26 mouse cellular contexts compared by ENCODE assay signal in genomic region chr6:32936365-32936764, GRCm38 (mm10).
A peak's percentile ranks its signal among the peaks of the same experiment; 100 is the strongest.
DNase-seq lines count a peak whose midpoint lies in the region; ATAC-seq lines count a peak whose summit lies in the region.
"Had no signal": no experiment of that assay in that cellular context is flagged by ENCODE, and none has a peak within 500 bp of the region (broad histone marks: within the 10 kb centered on the region; RNA-seq: fewer than 3 reads in every experiment).

No protein-coding gene starts in this region.

- peak; percentile 68 for ATAC-seq in forebrain, embryonic 14.5 days
- ATAC-seq in forebrain, embryonic 15.5 days (replicated peaks): no peak
- ATAC-seq in lung, embryonic 16.5 days (ENCODE audit: low read depth): no peak

- peak; percentile 72 for DNase-seq in forebrain, embryonic 14.5 days (ENCODE audit: low spot score)
- no peak for DNase-seq in lung, postnatal 4 days
- DNase-seq in brain, adult 2 months (ENCODE audit: low read depth, low spot score): peak; percentile 13
- DNase-seq in retina, postnatal 1 day: peak; percentile 39
- DNase-seq in spleen, adult 18-20 months: no peak
- DNase-seq: adrenal gland, postnatal 25 days; cerebellum, adult 8-10 months; cerebellum, postnatal 25 days; heart, adult 2 months; kidney, adult 18-20 months; kidney, postnatal 36 days; liver, embryonic 13.5 days; lung, adult 18-20 months; lung, postnatal 14 days; right cerebral cortex, postnatal 4 days; thymus, adult 2 months; thymus, postnatal 4 days had no signal

- H3K4me2 ChIP-seq in forebrain, embryonic 14.5 days (ENCODE audit: low read length): no peak overlapping the region
- H3K4me2 ChIP-seq in forebrain, embryonic 15.5 days (replicated peaks): no peak overlapping the region
- no peak overlapping the region for H3K4me2 ChIP-seq in lung, embryonic 16.5 days (ENCODE audit: low read depth, low read length)
- H3K4me2 ChIP-seq: embryonic facial prominence, embryonic 15.5 days; heart, embryonic 12.5 days; hindbrain, embryonic 15.5 days; limb, embryonic 13.5 days; liver, embryonic 13.5 days; midbrain, embryonic 12.5 days had no signal

- H3K27ac ChIP-seq in forebrain, embryonic 14.5 days (ENCODE audit: low read depth, low read length): no peak overlapping the region
- no peak overlapping the region for H3K27ac ChIP-seq in forebrain, embryonic 15.5 days (replicated peaks)
- H3K27ac ChIP-seq in lung, embryonic 16.5 days (ENCODE audit: low read length): 0 out of 2 replicates have a peak overlapping the region, but pooled peaks have one; percentile 24
- H3K27ac ChIP-seq: embryonic facial prominence, embryonic 10.5 days; embryonic facial prominence, embryonic 15.5 days; heart, adult 2 months; hindbrain, embryonic 15.5 days; limb, embryonic 13.5 days; liver, embryonic 13.5 days; midbrain, embryonic 12.5 days had no signal

- H3K4me3 ChIP-seq in forebrain, embryonic 14.5 days (ENCODE audit: low read depth, low read length): no peak overlapping the region
- H3K4me3 ChIP-seq in forebrain, embryonic 15.5 days: no peak overlapping the region
- H3K4me3 ChIP-seq in lung, embryonic 16.5 days (ENCODE audit: low read length): no peak overlapping the region
- H3K4me3 ChIP-seq: embryonic facial prominence, embryonic 10.5 days; embryonic facial prominence, embryonic 15.5 days; heart, adult 2 months; heart, embryonic 12.5 days; hindbrain, embryonic 15.5 days; limb, embryonic 13.5 days; liver, embryonic 13.5 days; midbrain, embryonic 12.5 days had no signal

- no peaks in the 10 kb centered on the region for H3K9me3 ChIP-seq in forebrain, embryonic 14.5 days (replicated peaks; ENCODE audit: control insufficient read depth, low read length)
- H3K9me3 ChIP-seq in forebrain, embryonic 15.5 days: no peaks in the 10 kb centered on the region
- no peaks in the 10 kb centered on the region for H3K9me3 ChIP-seq in lung, embryonic 16.5 days (ENCODE audit: control insufficient read depth, low read length)
- H3K9me3 ChIP-seq: embryonic facial prominence, embryonic 10.5 days; embryonic facial prominence, embryonic 15.5 days; G1E; heart, embryonic 12.5 days; hindbrain, embryonic 15.5 days; limb, embryonic 13.5 days; liver, embryonic 13.5 days; midbrain, embryonic 12.5 days had no signal

- no peak overlapping the region for H3K9ac ChIP-seq in forebrain, embryonic 14.5 days (ENCODE audit: low read length)
- H3K9ac ChIP-seq in forebrain, embryonic 15.5 days (replicated peaks): no peak overlapping the region
- no peak overlapping the region for H3K9ac ChIP-seq in lung, embryonic 16.5 days (ENCODE audit: low read length)
- H3K9ac ChIP-seq: embryonic facial prominence, embryonic 15.5 days; heart, embryonic 12.5 days; hindbrain, embryonic 15.5 days; limb, embryonic 13.5 days; liver, embryonic 13.5 days; midbrain, embryonic 12.5 days had no signal

- H3K27me3 ChIP-seq in forebrain, embryonic 14.5 days (replicated peaks; ENCODE audit: control insufficient read depth, insufficient read depth, low read length): no peaks in the 10 kb centered on the region
- H3K27me3 ChIP-seq in forebrain, embryonic 15.5 days: peaks cover 9% of the 10 kb centered on the region; the same call in 1 of the 2 replicates
- H3K27me3 ChIP-seq in lung, embryonic 16.5 days (ENCODE audit: control insufficient read depth, insufficient read depth, low read depth, low read length): no peaks in the 10 kb centered on the region
- H3K27me3 ChIP-seq: embryonic facial prominence, embryonic 15.5 days; heart, embryonic 12.5 days; hindbrain, embryonic 15.5 days; liver, embryonic 13.5 days; midbrain, embryonic 12.5 days had no signal

- peaks cover 13% of the 10 kb centered on the region for H3K4me1 ChIP-seq in forebrain, embryonic 14.5 days (ENCODE audit: control insufficient read depth, insufficient read depth, low read length)
- H3K4me1 ChIP-seq in forebrain, embryonic 15.5 days: peaks cover 11% of the 10 kb centered on the region
- peaks cover 6% of the 10 kb centered on the region for H3K4me1 ChIP-seq in lung, embryonic 16.5 days (replicated peaks; ENCODE audit: control insufficient read depth, insufficient read depth, low read length)

- no peaks in the 10 kb centered on the region for H3K36me3 ChIP-seq in forebrain, embryonic 14.5 days (ENCODE audit: control insufficient read depth, insufficient read depth, low read length)
- H3K36me3 ChIP-seq in forebrain, embryonic 15.5 days: no peaks in the 10 kb centered on the region
- H3K36me3 ChIP-seq in lung, embryonic 16.5 days (ENCODE audit: control insufficient read depth, insufficient read depth, low read length): no peaks in the 10 kb centered on the region
- H3K36me3 ChIP-seq: embryonic facial prominence, embryonic 10.5 days; embryonic facial prominence, embryonic 15.5 days; heart, embryonic 12.5 days; hindbrain, embryonic 15.5 days; limb, embryonic 13.5 days; liver, embryonic 13.5 days; midbrain, embryonic 12.5 days had no signal

- WGBS in forebrain, embryonic 14.5 days: 2% methylated on average over 2 of the region's 2 CpGs
- 9% methylated on average over 2 of the region's 2 CpGs for WGBS in forebrain, embryonic 15.5 days
- 44% methylated on average over 2 of the region's 2 CpGs for WGBS in lung, embryonic 16.5 days

Comparison
In these comparisons a context has a peak if more than half of its experiments do, and no peak if none do; other contexts are left out.
1. DNase-seq: peak in forebrain, embryonic 14.5 days (single experiment), brain, adult 2 months (single experiment) and retina, postnatal 1 day (single experiment); none in lung, postnatal 4 days (0 of 2) and spleen, adult 18-20 months (0 of 2).